Mouse (Mus musculus) left cerebral cortex, postnatal 4 days (tissue): ENCODE measurements around the gene Ttc7. TPM values are rescaled to one million over a fixed set of nuclear protein-coding genes. Genes with fewer than 3 reads are reported as not detected.

Experiments used
- DNase-seq: peaks from one replicate; pipeline ENCODE4 v3.0.0-alpha.2; 2022
- intact Hi-C: fragments of 180-260 bp; cut with DNase I; formaldehyde crosslinking; loops from one replicate; pipeline ENCODE4 v1.15.1; 2025
- total RNA-seq, 2 experiments: library from RNA; stranded (reverse); gene quantifications; 2 replicates each; pipeline ENCODE4 v1.2.3; 2021

Gene Ttc7
- 1 to 10 TPM; 7.7 to 8.7 TPM for total RNA-seq

DNA sequence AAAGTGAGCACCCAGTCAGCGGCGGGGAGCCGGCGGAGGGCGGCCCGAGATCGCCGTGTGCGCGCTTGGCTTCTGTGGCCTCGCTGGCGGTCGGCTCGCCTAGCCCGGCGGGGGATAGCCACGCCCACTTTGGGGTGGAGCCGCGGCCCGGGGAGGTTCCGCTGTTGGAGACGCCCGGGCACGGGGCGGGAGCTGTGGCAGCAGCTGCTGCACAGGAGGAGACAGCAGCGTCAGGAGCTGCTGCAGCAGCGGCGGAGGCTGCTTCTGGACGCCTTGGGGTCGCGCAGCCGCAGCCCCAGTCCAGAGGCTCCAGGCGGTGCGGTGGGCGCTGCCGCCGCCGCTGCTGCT is at the start of gene Ttc7:
Ttc7 (plus strand) TSS at position 181 of the 348 bp plus-strand sequence.
- DNase-seq = peak; percentile 92
- intact Hi-C loops = no loop called here

DNA sequence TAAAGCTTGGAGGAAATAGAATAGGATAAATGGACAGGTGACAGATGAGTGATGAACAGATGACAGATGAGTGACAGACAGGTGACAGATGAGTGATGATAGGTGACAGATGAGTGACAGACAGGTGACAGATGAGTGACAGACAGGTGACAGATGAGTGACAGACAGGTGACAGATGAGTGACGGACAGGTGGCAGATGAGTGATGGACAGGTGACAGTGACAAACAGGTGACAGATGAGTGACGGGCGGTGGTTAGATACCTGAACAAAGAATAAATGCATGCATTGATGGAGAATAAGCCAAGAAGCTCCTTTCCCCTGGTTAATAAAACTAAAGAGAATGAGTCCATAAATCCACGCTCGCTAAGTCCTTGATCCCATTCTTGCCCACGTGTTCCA is 47.7 kb upstream of the Ttc7 start:
- intact Hi-C loops = no loop called here
- DNase-seq = no peak

DNA sequence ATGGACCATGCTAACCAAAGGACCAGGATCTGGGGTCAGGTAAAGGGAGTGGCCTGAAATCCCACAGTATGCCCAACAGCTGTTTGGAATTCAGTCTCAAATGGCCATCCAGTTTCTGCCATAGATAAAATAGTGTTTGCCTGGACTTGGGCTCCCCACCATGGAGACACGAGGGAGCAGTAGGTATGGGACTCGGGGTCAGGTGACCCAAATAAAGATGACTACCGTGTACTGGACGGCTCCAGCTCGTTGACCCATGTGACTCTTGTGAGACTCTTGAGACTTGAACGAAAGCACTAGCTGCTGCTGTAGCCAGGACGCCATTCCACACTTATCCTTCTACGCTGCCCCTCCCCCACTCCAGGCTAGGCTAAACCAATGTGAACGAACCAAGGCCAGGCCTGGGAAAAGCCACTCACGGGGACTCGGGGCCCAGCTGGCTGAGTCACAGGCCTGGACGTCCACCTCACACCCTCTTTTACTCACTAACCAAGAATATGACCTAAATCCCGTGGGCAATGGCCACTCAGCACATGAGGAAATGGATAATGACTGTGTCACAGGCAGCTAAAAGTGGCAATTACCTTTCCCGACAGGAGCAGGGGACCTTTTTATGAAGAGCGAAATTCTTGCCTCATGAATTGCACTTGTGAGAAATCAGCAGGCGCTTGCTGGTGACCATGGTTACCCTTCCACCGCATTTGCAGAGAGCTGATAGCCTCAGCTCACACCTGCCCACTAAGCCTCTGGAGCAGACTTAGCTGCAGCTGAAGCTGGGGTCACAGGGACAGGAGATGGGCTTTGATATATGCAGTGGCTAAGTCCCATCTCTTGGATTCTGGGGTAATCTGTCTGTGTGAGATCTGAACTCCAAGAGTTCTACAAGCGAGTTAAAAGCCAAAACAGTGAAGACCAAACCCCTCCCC is 45.7 kb upstream of the Ttc7 start:
- peak; percentile 31 for DNase-seq
- intact Hi-C loops = no loop called here

DNA sequence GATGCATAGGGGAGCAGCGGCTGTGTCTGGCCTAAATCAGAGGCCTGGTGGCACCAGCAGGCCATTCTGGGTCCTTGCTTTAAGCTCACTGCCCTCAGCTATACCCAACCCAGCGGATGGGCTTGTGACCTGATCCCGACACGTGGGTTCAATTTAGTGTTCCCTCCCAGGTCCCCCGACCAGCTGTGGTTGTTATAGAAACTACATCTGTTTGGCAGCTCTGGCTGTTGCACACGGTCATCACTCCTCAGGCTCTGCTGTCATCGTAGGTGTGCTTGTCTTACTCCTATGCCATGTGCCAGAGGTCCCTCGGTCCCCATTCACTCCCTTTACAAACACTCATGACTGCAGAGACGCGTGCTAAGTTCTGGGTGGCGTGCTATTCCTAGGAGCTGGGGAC is 44.9 kb upstream of the Ttc7 start:
- intact Hi-C loops = no loop called here
- no peak for DNase-seq

DNA sequence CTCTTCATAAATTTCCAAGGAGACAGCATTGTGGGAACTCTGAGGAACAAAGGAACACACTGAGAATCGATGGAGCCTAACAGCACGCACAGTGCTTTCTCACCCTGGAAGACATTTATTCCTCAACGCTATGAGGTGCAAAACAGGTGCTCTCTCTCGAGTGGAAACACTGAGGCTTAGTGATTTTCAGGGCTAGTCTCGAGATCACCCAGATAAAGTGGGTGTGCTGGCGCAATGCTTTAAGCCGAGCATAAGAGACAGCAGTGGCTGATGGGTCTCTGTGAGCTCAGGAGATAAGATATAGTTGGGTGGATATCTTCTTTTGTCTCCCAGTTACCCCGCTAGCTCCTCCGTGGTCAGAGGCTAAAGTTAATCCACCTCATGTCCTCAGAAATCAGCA is 36.6 kb upstream of the Ttc7 start:
- intact Hi-C loops = loop anchor here (5.0 to 10.0 kb wide), 3 partner anchors 209 to 751 kb away; no protein-coding TSS in a partner anchor
- DNase-seq = no peak

DNA sequence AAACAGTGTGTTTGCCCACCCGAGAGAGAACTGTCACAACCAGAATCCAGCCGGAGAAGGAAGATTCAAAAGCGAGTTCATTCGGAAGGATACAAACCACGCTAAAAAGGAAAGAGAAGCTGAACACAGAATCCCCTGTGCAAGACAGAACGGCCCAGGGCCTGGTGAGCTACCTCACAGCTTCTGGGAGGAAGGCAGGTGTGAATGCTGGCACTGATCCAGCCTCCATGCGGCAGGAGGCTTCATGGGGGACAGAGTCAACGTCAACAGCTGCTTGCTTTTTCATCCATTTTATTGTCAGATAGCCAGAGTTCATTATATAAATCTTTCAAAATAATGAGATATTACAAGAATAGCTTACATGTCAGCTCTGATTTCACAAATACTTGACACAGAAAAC is 28.3 kb upstream of the Ttc7 start:
- intact Hi-C loops = no loop called here
- peak; percentile 33 for DNase-seq

DNA sequence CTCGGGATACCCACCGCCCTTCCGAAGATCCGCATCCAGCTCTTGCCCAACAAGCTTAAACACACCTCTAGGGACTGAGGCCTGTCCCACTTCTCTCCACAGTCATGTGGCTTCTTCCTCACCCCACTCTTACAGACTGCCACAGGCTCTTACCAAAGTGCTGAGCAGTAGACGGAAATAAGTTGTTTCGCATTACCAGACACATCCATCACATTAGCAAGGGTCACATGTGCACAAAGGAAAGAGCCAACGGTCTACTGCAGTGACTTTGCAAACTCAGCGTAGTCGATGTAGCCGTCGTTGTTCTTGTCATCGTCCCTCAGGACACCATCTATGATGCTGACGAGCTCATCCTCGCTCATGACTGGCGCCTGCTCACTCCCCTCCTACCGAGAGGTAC is 27.0 kb upstream of the Ttc7 start:
- no peak for DNase-seq
- intact Hi-C loops = no loop called here

DNA sequence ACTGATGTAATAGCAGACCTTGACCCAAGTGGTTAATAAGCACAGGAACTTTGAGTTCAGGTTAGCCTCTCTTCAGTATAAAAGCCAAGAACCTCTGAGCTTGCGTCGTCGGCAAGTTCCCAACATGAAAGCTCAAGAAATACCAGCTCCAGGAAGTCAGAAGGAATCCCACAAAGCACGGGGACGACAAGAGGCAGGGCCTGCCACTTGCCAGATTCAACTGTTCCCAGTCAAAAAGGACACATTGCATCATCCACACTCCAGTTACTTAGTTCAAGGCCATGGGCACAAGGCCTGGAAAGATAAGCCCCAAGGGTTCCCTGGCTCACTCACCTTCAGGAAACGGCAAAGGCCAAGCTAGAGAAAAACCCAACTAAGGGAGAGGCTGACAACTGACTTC is 19.3 kb upstream of the Ttc7 start:
- intact Hi-C loops = no loop called here
- no peak for DNase-seq

DNA sequence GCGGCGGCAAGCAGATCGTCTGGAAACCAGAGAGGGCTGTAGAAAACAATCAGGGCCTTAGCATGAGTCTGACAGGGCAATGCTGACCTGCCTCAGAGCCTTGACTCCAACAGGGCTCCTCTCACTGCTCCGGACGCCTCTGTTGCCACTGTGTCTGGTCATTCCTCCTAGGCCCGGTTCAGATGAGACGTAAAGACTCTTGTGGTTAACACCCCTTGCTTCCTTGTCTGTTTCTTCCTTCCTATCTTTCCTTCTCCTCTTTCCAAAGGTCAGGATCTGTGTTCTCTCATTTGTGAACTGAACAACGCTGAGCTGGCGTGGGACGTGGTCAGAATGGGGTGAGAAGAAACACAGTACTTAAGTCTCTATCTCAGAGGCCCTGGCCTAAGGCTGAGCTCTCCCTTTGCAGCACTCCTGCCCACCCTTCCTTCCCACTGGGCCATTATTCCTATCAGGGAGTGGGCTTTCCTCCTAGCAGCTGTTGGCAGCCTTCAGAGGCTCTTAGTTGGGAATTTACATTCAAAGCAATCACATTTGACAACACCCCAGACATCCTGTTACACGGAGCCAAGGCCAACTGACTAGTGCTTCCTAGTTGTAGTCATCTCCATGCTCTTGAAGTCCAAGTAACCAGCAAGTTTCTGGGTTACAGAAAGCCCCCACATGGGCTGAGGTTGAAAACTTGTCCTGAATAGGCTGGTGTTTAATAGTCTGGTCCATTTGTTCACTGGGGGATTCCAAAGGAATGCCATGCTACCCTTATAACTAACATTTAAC is 18.4 kb upstream of the Ttc7 start:
- no peak for DNase-seq
- intact Hi-C loops = no loop called here

DNA sequence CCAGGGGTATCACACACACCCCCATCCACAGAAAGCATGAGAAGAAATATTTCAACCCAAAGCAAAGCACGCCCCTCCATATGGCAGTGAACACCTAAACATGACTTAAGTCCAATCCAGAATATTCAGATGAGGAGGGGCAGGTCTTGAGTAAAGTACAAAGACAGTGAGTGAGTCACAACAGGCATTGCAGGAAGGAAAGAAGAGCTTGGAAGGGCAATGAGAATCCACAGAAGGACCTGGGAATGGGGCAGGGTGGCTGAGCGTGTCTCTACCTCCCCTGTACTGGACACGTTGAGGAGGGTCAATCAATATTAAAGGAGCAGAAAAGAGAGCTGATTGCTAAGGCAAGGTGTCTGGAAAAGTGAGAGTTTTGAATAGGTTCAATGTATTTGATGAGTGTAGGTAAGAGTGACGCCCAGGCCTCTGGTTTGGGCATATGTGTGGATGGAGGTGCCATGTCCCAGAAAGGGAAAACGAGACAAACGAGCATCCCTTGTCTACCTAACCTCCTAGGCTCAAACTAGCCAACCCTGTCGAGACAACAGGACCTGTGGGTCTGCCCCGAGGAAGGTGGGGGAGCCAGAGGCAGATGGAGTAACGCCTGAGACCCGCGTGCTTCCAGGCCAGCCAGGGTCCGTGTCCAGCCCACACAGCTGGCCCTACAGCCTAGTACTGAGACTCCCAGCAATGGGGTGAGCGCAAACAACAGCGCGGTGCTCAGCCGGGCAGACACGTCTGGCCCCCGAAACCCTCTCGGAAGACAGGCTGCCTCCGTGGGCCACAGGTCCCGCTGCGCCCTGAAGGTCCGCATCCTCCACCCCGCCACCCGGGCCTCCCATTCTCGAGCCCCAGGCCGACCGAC is 17.5 kb upstream of the Ttc7 start:
- intact Hi-C loops = no loop called here
- DNase-seq = no peak

DNA sequence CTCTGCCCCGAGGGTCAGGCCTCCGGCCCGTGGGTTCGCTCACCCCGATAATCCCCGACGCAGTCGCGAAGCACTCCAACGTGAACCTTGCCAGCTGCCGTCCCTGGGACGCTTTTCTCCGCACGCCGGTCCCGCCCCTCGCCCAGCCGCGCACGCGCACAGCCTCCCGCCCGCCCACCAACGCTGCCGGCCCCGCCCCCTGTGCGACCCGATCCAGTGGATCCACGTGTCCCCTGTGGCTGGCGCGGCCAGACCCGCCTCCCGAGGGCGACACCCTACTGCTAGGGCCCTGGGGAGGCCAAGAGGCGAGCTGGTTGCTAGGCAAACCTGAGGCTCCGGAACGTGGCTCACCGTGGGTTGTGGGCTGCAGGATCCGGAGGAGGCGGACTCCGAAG is 16.9 kb upstream of the Ttc7 start, which contains the start of gene Mcfd2:
Mcfd2 (minus strand) TSS at position 144 of the 395 bp plus-strand sequence.
- DNase-seq = peak; percentile 94
- intact Hi-C loops = no loop called here

DNA sequence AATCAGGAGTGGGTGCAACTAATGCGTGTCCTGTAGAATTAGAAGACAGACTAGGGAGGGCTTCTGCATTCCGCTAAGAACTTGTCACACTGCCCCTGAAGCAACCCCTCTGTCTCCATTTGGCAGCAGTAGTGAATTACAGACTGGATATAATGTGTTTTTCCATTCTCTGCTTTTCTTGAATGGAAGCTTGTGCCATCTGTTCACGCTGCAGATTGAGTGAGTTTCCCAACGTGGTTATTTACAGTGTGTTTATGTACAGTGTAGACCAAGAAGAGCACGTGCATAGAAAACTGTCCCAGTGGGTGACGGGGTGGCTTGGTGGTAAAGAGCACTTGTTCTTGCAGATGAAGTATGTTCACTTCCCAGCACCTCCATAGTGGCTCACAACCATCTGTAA is 13.2 kb upstream of the Ttc7 start:
- DNase-seq = no peak
- intact Hi-C loops = no loop called here

DNA sequence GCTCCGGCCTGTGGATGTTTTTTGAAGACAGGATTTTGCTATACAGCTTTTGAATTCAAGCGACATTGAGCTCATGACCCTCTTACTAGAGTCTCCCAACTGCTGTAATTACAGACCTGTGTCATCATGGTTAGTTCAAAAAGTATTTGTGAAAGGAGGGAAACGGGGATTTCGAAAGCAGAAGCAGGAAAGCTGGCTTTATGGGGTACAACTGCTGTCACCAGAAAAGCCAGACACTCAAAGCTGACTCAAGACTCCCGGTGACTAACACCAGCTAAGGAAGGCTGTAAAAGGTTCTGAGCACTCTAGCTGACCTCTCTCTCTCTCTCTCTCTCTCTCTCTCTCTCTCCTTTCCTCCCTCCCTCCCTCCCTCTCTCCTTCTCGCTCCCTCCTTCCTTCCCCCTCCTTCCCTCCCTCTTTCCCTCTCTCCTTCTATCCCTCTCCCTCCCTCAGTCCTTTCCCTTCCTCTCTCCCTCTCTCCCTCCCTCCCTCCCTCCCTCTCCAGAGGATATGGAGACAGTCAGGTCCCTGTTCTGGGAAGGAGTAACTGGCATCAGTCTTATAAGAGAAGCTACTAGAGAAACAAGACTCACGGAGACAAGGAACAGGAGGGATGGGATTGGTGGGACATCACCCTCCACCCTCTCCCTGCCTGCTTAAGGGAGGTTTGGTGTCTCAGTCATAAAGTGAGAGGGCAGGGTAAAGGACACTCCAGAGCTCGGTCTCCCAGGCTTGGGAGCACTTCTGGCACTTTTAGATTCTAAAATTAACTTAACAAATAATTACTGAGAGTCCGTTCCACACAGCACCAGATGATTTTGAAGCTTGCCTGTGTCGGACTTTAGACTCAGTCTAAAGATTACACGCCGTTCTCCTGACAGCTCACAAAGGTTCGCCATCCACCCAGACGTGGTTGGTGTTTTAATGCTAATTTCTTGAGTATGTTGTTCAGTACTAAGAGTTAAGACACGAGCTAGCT is 7.0 kb upstream of the Ttc7 start:
- DNase-seq = no peak
- intact Hi-C loops = no loop called here

DNA sequence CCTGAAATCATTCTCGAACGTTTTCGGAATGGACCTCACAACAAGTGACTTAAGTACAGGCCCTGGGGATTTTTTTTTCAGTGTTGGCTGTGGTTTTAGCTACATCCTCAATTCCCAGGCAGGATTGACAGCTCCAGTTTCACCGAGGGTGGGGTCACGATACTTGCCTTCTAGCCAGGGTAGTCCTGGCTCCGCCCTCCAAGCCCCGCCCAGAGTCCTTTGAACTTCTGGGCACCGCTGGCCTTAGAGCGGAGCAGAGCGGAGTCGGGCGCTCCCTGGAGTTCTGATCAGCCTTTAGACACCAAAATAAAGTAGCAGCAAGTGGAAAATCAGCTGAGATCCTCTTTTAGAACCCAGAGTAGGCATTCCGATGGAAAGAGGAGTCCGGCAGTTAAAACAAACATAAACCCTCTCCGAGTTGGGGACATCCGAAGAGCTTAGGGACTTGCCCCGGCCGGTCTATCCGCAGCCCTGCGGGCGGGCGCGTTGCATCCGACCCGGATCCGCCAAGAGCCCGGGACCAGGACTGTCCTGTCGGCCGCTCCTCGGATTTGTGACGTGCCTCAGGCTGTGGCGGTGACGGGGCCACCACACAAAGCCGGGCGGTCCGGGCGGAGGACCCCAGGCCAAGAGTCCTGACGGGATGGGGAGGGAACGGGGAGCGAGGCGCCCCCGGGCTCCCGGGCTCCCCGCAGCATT is 530 bp upstream of the Ttc7 start:
- DNase-seq = peak; percentile 57
- intact Hi-C loops = no loop called here

DNA sequence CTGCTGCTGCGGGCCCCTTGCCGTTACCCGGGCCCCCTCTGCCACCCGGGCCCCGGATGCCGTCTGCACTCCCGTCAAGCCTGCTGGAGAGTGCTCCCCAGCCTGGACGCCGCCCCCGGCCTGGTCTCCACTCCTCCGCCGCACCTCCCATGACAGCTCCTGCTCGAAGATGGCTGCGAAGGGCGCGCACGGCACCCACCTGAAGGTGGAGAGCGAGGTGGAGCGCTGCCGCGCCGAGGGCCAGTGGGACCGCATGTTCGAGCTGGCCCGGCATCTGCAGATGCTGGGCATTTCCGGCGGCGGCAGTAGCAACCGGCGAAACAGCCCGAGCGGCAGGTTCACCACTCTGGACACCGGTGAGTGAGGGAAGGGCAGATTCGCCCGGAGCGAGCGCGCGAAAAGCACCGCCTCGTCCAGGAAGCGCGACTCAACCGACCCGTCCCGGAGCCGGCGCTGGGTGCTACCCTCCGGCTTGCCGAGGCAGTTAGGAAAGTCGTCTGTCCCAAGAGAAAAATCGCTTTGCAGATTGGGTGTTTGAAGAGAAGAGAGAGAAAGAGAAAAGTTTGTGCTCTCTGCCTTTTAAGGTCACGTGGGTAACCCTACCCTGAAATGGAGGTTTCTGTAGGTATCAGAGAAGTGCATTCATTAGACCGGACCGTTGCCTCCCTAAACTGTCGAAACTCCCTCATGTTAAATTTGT is 519 bp downstream of the Ttc7 start:
- intact Hi-C loops = no loop called here
- peak; percentile 42 for DNase-seq

DNA sequence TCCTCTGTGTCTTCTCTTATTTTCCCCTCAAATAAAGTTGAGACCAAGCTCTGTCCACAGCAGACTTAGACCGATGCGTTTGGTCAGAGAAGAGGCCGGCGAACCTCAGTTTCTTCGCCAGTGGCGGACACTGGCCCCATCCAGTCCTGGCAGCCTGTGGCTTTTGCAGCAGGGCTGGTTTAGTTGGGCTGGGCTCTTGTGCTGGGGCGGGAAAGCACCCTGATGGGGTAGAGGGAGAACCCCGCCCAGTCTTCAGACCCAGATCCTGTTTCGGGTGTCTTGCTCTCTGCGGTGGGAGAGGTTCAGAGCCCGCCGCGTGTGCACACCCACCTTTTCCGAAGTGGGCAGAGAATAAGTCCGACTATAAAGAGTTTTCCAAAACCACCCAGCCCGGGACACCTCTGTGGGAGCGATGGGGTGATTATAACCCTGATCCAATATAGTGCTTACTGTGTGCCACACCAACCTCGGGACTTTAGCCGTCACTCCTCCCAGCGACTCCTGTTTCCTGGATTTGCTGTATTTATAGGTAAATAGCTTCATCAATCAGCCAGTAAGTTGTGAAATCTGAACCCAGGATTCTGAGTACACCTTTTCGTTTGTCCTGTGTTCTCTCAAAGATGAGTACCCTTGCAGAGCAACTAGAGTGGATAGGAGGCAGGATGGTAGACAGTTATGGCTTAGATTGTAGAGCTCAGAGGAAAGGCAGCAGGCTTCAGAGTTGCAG is 1.2 kb downstream of the Ttc7 start:
- intact Hi-C loops = no loop called here

DNA sequence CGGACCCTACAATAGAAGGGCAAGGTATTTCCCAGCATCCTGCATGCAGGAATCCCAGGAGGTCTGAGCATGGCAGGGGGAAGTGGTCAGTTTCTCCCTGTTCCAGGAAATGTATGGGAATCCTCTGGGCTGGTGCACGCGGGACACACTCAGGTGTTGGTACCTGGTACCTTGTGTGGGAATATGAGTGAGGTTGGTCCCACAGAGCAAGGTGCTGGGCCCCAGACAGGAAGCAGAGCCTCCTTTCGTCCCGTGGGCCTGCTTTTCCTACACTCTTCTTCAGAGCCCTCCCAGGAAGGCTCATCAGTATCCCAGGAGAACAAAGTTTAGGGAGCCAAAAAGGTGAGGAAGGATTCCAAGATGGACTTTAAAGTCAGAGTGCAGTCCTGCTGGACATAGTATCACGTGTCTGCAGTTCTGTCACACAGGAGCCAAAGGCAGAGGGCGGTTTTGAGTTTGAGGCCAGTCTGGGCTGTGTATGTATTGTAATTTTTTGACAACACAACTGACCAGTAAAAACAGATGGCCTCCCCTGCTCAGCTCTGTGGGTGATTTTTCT is 1.9 kb downstream of the Ttc7 start:
- DNase-seq = no peak
- intact Hi-C loops = no loop called here

More for the DNA sequence above, 1.2 kb downstream of the Ttc7 start:
- no peak for DNase-seq
